Mouse (Mus musculus): ENCODE data around the gene Sh3glb1.

DNA sequence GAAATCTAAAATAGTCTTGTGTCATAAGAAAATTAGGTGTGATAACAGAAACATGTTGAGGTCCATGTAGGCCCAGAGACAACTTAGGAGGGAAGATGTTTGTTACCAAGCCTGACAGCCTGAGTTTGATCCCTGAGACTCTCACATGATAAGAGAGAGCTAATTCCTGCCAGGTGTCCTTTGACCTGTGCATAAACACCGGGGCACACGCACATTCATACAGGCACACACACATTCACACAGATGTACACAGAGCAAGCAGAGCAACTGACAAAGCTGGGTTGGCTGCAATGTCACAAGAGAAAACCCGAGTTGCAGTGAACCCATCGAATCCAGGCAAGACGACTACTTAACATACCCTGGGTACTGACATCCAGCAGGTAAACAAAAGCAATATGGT is 11.5 kb downstream of the Sh3glb1 start:
- TF ChIP-seq POLR2A (IDR thresholded peaks at IDR 0.05; ENCODE audit: control insufficient read depth, extremely low read depth, insufficient read depth, low read length, poor library complexity) (no peak), CTCF (IDR thresholded peaks at IDR 0.05; ENCODE audit: borderline replicate concordance, control insufficient read depth, extremely low read depth, insufficient read depth, low read length, poor library complexity) (no peak)
